Mouse (Mus musculus): ENCODE measurements at regions not wholly inside any gene's neighbourhood (a gene's known extent, or its start where the extent isn't known, plus 50 kb on each side); places are given as distances from the start of the nearest gene placed in this dataset.

DNA sequence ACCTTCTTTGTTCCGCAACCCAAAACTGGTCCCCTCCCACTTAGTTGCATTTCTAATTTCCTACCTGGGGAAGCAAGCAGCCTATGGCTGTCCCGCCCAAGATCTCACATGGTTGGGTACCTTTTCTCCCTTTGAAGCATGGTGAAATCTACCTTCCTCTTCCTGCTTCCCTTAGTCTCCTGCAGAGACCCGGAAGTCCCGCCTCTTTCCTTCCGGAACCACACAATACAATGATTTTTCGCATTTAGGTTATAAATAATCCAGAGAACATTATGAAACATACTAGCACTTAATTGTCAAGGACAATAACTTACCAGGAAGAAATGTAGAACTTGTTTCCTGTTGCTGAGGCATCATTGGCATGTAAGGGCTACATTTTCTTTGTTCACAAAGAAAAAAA lies 58.8 kb downstream of the 1700009N14Rik start:
- no peak for DNase-seq (ENCODE audit: low spot score)

DNA sequence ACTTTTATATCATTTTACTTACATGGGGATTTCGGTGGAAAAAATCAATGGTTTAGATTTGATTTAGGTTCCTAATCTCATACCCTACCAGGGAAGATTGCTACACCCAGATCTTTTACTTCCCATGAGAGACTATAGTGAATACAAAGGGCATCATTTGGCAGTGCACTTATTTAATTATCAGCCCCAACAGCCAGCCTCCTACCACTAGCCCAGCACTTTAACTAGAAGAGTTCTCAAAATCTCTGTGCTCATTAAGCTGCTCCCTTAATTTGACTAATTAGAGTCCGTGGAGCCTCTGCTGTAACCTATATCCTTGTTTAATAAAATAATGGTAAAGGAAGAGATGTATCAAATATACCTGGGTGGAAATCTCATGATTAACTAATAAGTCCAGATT lies 77.4 kb downstream of the 1700009N14Rik start:
- DNase-seq (ENCODE audit: low spot score) = no peak

DNA sequence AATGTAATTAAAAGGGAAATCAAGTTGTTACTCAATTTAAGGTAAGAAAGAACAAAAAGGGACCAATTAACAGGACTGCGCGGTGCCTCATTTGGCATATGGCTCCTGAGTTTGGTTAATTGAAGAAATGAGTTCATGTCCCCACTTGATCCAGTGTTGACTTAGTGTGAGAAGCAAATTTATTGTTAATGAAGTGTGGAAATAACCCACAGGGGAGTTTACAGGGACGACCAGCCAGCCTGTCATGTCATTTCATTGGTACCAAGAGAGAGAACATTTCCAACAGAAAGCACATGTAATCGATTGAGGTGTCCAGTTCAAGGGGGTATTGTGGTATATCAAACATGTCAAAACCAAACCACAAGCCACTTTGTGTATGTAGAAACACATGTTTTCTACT lies 78.6 kb downstream of the 1700009N14Rik start:
- DNase-seq (ENCODE audit: low spot score) = no peak

DNA sequence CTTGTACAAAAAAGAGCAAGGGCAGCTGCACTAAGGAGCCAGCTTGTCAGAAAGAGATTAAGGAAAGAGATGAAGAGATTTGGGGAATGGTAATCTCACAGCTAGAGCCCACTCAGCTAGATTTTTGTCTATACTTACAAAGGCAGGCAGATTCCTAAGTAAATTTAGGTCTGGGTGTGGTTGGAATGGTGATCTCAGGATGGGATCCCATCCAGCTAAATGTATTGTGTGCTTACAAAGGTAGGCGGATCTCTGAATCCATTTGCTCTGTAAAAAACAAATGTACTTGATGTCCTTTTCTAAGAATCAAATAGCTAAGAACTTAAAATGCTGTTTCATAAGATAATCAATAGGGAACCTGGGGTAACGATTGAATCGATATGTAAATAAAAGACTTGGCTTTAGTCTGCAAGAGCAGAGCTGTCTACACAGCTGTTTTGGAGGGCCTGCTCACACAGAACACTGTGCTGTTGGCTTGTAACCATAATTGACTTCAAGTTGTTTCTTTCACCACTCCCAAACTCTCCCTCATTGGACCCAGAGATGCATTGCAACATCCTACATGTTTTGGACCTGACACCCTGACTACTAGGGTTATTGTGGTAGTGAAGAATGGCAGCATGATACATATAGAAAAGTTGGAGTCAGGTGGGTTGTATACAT lies 106.1 kb downstream of the 1700009N14Rik start:
- DNase-seq (ENCODE audit: low spot score) = no peak

DNA sequence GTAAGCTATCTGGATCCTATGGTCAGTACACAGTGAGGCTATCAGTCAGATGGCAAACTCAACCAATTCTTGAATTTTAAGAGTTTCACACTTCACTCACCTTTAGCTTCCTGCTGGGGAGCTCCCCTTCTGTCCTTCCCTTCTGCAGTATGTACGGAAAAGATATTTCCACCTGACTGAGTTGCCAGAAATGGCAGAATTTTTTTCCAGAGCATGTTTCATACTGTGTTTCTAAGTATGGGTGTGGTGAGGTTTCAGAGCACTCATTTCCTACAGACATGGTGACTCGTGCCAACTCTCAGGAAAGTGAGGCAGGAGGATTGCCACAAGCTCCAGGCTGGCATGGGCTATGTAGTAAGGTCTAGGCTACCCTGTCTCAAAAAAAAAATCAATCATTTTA lies 147.3 kb downstream of the 1700009N14Rik start:
- no peak for DNase-seq (ENCODE audit: low spot score)

DNA sequence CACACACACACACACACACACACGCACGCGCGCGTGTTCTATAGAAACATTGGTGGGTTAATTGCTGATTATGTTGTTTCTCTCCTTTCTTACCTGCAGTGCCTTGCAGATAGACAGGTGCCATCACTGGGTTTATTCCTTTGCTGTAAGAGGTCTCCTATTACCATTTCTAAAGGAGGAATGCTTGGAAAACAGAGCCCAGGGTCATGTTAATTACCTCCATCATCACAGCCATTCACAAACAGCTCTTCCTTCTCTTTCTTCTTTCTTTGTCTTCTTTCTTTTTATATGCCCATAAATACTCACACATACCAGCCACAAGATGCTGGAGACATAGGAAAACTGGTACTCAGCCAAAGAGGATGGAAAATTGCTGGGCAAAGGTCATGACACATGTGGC lies 155.0 kb downstream of the 1700009N14Rik start:
- DNase-seq (ENCODE audit: low spot score) = no peak

DNA sequence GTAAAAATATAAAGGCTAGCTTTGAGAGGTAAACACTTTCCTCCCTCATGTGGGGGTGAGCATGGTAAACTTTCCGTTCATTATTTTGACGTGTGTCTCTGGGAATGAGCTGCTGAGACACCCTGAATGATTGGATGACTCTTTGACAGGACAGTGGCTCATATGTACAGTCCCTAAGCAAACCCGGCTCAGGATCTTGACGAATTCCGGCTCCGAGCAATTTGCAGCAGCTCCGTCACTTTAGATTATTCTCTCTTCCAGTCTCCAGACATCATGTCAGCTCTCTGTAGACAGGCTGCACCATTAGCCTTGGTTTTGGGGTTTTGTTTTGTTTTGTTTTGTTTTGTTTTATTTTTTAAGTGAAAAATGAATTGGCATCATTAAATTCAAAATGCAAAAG lies 194.0 kb downstream of the 1700009N14Rik start:
- DNase-seq (ENCODE audit: low spot score) = no peak

DNA sequence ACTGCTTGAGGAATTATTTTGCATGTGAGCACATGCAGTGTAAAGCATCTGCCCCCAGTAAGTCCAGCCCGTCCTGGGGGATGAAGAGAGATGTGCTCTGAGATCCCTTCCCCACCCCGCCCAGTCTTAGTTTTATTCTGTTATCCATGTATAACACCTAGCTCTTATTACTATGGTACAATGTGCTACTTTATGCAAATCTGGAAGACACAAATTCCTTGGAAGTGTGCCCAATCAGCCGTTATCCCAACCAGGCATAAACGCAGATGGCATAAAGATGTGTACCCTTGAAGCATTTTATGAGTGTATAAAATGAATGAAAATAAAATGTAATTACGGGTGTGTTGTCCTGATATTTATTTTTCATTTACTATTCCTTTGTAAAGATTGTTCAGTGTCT lies 194.8 kb downstream of the 1700009N14Rik start:
- DNase-seq (ENCODE audit: low spot score) = no peak

DNA sequence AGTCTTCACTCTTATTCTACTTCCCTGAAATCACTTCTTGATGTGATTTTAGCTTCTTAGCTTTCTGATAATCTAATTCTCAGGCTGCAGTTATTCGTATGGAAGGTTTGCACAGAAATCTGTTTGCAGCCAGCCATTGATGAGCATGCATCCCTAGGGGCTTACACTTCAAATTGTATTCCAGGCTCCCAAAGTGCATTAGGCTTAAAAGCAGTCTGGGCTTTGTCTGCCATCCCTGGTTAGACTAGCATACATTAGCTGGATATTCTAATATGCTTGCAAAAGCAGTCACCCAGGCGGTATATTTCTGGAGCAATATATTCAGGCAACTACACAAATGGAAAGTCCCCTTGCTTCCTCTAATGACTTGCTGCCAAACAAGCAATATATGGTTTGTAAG lies 210.4 kb downstream of the 1700009N14Rik start:
- no peak for DNase-seq (ENCODE audit: low spot score)

DNA sequence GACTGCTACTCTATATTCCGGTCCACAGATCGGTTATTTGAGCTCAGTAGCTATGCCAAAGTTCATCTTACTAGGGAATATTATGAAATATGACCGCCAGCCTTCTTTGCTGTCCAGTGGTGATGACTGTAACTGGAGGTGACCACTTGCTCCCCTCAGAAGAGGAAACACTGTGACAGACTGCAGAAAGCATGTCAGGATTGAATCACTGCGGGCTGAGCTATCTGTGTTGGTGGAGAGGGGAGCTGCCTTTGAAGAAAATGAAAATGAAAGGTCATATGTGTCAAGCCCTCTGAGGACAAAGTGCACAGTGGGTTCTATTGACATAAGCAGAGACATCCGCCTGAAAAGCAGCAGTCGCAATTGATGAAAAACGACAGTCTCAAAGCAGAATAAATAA lies 222.5 kb downstream of the 1700009N14Rik start:
- DNase-seq (ENCODE audit: low spot score) = peak; percentile 44

DNA sequence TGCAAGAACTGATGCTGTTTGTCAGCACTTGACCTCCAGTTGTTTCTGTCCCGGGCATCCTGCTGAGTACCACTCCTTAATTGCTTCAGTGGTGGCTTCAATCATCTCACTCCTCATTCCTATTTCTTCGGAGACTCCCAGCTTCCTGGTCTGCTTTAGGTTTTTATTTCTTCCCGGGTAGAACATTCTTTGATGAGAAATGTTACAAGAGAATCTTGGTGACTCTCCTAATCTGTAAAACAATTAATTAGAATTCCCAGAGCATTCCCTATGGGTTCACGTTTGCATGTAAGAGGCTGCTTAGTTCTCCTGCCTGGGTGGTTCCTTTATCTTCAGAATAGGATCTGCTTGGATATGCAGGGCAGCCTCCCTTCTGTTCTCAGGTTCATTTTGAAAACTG lies 245.1 kb downstream of the 1700009N14Rik start:
- DNase-seq (ENCODE audit: low spot score) = no peak

DNA sequence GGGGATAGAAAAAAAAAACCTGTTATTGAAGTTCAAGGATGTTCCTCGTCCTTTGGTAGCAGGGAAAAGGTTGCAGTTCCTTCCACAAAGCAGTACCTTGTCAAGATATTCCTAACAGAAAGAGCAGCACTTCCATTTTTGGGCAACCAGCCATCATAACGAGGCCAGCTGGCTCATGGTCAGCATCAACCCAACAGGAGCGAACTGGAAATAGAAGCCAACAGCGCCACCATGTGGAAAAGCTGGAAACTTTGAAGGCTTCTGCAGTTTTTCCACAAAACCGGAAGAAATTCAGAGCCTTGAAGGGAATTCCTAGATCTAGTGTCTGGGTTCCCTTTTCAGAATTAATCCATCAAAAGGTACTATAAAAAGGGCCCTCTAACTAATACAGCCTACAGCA lies 247.5 kb downstream of the 1700009N14Rik start:
- peak; percentile 61 for DNase-seq (ENCODE audit: low spot score)

DNA sequence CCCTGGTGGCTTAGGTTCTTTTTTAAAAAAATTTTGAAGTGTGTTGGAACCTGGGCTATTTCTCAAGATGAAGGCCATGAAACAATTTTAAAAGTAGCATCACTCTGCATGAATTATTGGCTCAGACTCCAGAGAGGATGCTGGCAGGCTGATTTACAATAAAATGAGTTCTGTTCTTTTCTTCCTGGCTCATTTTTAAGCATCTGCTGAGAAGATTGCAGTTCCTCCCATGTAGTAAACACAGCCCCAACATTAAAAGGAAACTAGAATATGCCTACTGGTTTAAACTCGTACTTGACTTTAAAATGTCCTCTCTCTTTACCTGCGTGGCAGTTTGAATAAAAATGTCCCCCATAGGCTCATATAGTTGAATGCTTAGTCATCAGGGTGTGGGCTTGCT lies 249.3 kb downstream of the 1700009N14Rik start:
- DNase-seq (ENCODE audit: low spot score) = no peak

DNA sequence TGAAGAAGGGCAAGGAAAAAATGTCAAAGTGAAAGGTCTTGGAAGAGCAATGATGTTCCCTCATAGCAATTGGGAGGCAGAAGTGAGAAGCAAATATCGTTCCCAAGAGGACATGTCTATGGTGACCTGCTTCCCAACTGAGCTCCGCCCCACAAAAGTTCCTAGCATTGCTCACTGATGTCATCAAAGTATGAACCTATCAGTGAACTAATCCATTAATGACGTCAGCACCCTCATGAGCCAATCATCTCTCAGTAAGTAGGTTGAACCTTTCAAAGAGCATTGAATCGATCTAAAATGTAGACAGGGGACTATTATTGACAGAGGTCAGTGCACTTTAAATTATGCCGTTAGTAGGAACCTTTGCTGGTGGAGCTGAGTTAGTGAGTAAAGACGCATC lies 267.4 kb downstream of the 1700009N14Rik start:
- DNase-seq (ENCODE audit: low spot score) = no peak

DNA sequence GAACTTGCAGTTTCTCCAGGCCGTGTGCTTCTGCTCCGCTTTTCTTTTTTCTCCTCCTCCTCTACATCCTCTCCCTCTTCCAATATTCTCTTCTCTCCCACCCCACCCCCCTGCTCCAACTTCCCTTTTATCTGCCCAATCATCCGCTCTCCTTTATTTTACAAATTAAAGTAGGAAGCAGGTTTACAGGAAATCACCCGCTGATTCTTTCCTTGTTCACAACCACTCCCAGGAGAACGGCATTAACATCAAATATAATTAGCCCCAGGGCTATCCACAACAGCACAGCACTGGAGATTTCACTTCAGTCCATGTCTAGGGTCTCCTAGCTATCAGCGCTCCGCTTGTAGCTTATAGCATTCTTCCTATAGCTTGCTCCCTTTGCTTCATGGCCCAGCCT lies 268.6 kb downstream of the 1700009N14Rik start:
- no peak for DNase-seq (ENCODE audit: low spot score)

DNA sequence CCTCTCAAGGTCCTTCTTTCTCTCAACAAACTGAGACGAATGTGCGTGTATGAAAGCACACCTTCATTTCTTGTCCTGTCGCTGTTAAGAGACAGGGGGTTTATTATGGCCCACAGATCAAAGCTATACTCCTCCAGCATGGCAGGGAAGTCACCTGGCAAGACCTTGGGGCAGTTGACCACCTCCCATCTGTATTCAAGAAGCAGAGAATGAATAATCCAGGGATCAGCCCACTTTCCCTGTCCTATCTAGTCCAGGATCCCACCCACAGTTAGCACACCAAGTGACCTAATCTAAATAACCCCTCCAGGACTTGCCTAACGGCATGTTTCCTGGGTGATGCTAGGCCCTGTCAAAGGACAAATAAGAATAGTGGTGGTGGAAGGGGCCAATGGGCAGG lies 269.9 kb downstream of the 1700009N14Rik start:
- DNase-seq (ENCODE audit: low spot score) = no peak

DNA sequence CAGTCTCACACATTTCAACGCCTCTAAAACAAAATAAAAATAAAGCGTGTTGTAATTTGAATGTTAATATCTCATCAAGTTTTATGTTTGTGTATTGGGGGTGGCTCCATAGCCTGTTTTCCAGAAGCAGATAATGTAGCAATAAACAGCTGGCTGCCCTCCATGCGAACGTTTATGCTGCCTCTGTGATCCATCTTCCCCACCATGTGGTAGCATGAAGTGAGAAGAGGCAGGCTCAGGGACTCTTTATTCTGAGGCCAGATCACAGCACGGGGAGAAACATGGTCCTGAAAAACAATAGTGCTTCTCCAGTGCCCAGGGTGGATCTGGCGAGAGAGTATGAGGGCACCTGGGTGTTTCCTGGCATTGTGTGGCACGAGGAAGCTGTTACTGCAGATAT lies 271.4 kb downstream of the 1700009N14Rik start:
- no peak for DNase-seq (ENCODE audit: low spot score)

DNA sequence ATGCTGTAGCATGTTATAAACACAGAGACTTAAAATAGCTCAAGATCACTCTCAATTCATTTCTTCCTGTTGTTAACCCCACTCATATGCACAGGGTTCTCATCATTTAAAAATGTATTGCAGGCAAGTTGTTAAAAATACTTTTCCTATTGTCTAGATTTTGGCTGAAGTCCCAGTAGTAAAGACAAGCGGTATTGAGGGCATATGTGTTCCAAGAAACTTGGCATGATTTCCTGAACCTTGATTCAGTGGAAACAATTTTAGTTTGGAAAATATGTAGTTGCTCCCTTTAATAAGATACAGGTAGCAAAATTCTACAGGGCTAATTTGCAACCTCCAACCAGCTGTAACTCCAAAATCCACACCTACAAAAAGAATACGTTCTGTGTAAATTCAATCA lies 315.5 kb downstream of the 1700009N14Rik start:
- DNase-seq (ENCODE audit: low spot score) = no peak

DNA sequence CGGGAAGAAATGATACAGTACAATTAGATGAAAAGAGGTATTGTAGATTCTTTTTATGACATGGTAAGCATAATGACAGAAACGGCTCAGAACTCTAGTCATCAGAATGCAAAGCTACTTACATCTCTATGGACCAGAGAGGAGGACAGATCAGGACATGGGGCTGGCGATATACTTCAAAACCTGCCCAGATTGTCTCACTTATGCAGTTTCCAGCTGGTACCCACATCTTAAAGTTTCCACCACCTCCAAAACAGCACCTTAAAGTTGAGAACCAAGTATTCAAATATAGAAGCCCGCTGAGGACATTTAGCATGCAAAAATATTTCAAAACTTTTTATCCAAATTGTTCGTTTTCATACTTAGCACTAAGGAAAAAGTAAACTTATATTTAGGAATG lies 341.0 kb downstream of the 1700009N14Rik start:
- no peak for DNase-seq (ENCODE audit: low spot score)

DNA sequence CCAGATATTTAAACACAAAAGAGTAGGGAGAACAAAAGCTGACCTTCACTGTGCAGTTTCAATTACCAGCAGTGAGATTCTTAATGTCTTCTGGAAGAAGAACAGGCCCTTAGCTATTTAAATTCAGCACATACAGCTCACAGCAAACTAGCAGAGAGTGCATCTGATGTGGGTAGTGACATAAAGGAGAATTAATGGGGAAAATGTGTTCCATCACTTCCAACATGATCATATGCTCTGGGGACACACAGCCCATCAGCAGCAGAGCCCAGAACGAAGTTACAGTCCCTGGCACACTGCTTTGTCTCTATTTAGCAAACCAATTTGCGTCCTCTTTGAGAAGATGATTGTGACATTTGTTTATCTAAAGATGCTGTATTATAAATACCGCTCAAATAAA lies 332.9 kb upstream of the Aco1 start:
- DNase-seq (ENCODE audit: low spot score) = no peak

DNA sequence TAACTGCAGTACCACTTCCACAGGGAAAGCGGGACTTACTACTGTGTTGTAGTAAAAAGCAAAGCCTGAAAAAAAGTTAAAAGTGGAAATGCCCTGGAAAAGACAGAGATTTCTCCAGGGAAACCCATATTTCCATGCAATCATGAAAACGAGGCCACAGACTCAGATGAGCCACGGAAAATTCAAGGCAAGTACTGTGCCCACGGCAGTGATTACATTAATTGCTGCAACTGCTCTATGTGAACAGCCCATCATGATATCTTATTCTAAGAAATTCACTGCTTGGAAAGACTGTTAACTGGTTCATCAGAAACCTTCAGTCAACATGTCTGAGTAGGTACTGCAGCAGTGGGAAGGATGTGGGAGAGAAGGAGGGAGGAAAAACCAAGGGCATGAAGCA lies 330.1 kb upstream of the Aco1 start:
- no peak for DNase-seq (ENCODE audit: low spot score)

DNA sequence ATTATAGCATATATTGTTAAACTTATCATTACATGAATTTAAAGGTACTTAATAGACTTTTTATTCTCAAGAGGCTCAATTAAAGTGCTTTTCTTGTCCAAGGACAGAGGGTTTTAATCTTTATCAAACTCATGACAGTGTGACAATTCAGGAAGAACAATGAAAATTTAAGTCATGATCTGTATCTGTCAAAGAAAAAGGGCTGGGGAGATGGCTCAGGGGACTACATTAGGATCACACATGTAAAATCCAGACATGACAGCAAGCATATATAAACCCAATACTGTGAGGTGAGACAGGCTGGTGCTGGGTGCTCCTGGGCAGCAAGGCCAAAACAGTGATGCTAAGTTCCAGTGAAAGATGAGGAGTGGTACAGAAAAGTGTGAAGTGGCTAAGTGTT lies 327.3 kb upstream of the Aco1 start:
- no peak for DNase-seq (ENCODE audit: low spot score)

DNA sequence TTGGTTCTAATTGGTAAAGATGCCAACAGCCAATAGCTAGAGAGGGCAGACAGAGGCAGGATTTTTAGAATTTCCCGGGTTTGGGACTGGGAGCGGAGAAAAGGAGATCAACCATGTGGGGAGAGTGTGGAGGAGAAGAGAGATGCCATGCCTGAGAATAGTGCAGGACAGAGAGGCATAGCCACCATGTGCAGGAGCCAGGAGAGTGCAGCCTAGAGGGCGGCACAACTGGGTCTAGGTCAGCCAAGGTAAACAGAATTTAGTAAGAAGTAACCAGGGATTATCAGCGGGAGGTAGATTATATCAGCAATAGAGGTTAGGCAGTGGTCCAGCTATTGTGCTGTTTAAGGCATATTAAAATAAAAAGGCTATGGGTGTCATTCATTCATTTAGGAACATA lies 325.2 kb upstream of the Aco1 start:
- no peak for DNase-seq (ENCODE audit: low spot score)

DNA sequence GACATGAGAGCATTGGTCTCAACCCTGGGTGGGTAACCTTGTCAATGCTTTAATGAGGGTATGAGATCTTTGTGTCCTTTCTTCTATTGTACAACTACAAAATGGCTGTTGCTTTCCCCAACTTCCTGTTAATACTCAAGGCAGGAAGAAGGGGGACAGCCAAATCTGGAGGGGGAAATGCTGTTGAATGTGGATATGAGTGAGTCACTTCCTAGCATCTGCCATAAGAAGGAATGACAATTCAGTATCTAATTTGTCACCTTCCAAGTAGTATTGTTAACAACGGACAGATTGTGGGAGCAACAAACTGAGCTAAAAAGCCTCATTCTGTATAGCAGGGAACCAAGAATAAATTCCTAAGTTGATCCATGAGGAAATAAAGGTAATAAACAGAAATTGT lies 309.2 kb upstream of the Aco1 start:
- no peak for DNase-seq (ENCODE audit: low spot score)
